Mouse (Mus musculus): ENCODE measurements around the gene Dnajc3. TPM values are rescaled to one million over a fixed set of nuclear protein-coding genes. Genes with fewer than 3 reads are reported as not detected.
A peak's percentile ranks its signal among the peaks of the same experiment; 100 is the strongest.

Gene Dnajc3
- polyA plus RNA-seq, 1 experiment from 2014 or later, result 21.9 TPM

- Histone ChIP-seq H3K4me1 (ENCODE audit: control insufficient read depth, insufficient read depth, low read length) (peaks cover 16% of the 10 kb centered on the region), H3K9me3 (ENCODE audit: control insufficient read depth, low read length) (no peaks in the 10 kb centered on the region), H3K9ac (replicated peaks; ENCODE audit: low read length) (peak overlapping the region; percentile 97; the same call in 1 of the 2 replicates), H3K36me3 (ENCODE audit: control insufficient read depth, insufficient read depth, low read length) (no peaks in the 10 kb centered on the region), H3K4me3 (replicated peaks; ENCODE audit: low read depth, low read length) (peak overlapping the region; percentile 99), H3K27ac (replicated peaks; ENCODE audit: low read depth, low read length) (0 out of 2 replicates have a peak overlapping the region, but pooled peaks have one; percentile 84), H3K4me2 (ENCODE audit: low read length) (peak overlapping the region; percentile 73), H3K27me3 (ENCODE audit: control insufficient read depth, insufficient read depth, low read length) (no peaks in the 10 kb centered on the region)
- no peak for DNase-seq
- ATAC-seq (ENCODE audit: low FRiP score, low TSS enrichment), result no peak
- WGBS, result 1% methylated on average over 7 of the region's 7 CpGs
Measured at GRCm38 (mm10) chr14:118938551-118938950, 775 bp downstream of the Dnajc3 start.

GRCm38 (mm10) chr14:118940796-118941495 lies 3.2 kb downstream of the Dnajc3 start:
- Histone ChIP-seq H3K36me3 (ENCODE audit: control insufficient read depth, insufficient read depth, low read length) (no peaks in the 10 kb centered on the region), H3K27ac (replicated peaks; ENCODE audit: low read depth, low read length) (no peak overlapping the region), H3K9ac (replicated peaks; ENCODE audit: low read length) (no peak overlapping the region), H3K27me3 (ENCODE audit: control insufficient read depth, insufficient read depth, low read length) (no peaks in the 10 kb centered on the region), H3K4me3 (replicated peaks; ENCODE audit: low read depth, low read length) (no peak overlapping the region), H3K4me2 (ENCODE audit: low read length) (no peak overlapping the region), H3K4me1 (ENCODE audit: control insufficient read depth, insufficient read depth, low read length) (peaks cover 16% of the 10 kb centered on the region), H3K9me3 (ENCODE audit: control insufficient read depth, low read length) (no peaks in the 10 kb centered on the region)
- WGBS, result 77% methylated on average over 4 of the region's 4 CpGs
- DNase-seq (no peak), ATAC-seq (ENCODE audit: low FRiP score, low TSS enrichment) (no peak)

- Histone ChIP-seq H3K4me3 (replicated peaks; ENCODE audit: low read depth, low read length) (no peak overlapping the region), H3K4me2 (ENCODE audit: low read length) (no peak overlapping the region), H3K27ac (replicated peaks; ENCODE audit: low read depth, low read length) (no peak overlapping the region), H3K36me3 (ENCODE audit: control insufficient read depth, insufficient read depth, low read length) (no peaks in the 10 kb centered on the region), H3K9ac (replicated peaks; ENCODE audit: low read length) (no peak overlapping the region; the same call in 1 of the 2 replicates), H3K27me3 (ENCODE audit: control insufficient read depth, insufficient read depth, low read length) (no peaks in the 10 kb centered on the region), H3K9me3 (ENCODE audit: control insufficient read depth, low read length) (no peaks in the 10 kb centered on the region), H3K4me1 (ENCODE audit: control insufficient read depth, insufficient read depth, low read length) (peaks cover 11% of the 10 kb centered on the region)
- WGBS, result 36% methylated on average over 12 of the region's 12 CpGs
- DNase-seq (no peak), ATAC-seq (ENCODE audit: low FRiP score, low TSS enrichment) (no peak)
Measured at GRCm38 (mm10) chr14:118942076-118942475, 4.3 kb downstream of the Dnajc3 start.

- Histone ChIP-seq H3K9me3 (ENCODE audit: control insufficient read depth, low read length) (no peaks in the 10 kb centered on the region), H3K4me3 (replicated peaks; ENCODE audit: low read depth, low read length) (no peak overlapping the region), H3K9ac (replicated peaks; ENCODE audit: low read length) (no peak overlapping the region), H3K4me2 (ENCODE audit: low read length) (no peak overlapping the region), H3K4me1 (ENCODE audit: control insufficient read depth, insufficient read depth, low read length) (no peaks in the 10 kb centered on the region), H3K27me3 (ENCODE audit: control insufficient read depth, insufficient read depth, low read length) (no peaks in the 10 kb centered on the region), H3K27ac (replicated peaks; ENCODE audit: low read depth, low read length) (no peak overlapping the region), H3K36me3 (ENCODE audit: control insufficient read depth, insufficient read depth, low read length) (no peaks in the 10 kb centered on the region)
- WGBS, result 92% methylated on average over 2 of the region's 2 CpGs
- DNase-seq (no peak), ATAC-seq (ENCODE audit: low FRiP score, low TSS enrichment) (no peak)
Measured at GRCm38 (mm10) chr14:118944702-118945101, 6.9 kb downstream of the Dnajc3 start.

- DNase-seq, result no peak
- no peak overlapping the region for H3K4me3 ChIP-seq (replicated peaks; ENCODE audit: low read depth, low read length)
- no peak overlapping the region for H3K4me2 ChIP-seq (ENCODE audit: low read length)
- no peak overlapping the region for H3K27ac ChIP-seq (replicated peaks; ENCODE audit: low read depth, low read length)
- H3K27me3 ChIP-seq (ENCODE audit: control insufficient read depth, insufficient read depth, low read length), result no peaks in the 10 kb centered on the region
- no peak for ATAC-seq (ENCODE audit: low FRiP score, low TSS enrichment)
- peaks cover 5% of the 10 kb centered on the region; the same call in 1 of the 2 replicates for H3K36me3 ChIP-seq (ENCODE audit: control insufficient read depth, insufficient read depth, low read length)
- H3K4me1 ChIP-seq (ENCODE audit: control insufficient read depth, insufficient read depth, low read length), result no peaks in the 10 kb centered on the region
- 96% methylated on average over 1 of the region's 1 CpGs for WGBS
- no peaks in the 10 kb centered on the region for H3K9me3 ChIP-seq (ENCODE audit: control insufficient read depth, low read length)
- H3K9ac ChIP-seq (replicated peaks; ENCODE audit: low read length), result no peak overlapping the region
Measured at GRCm38 (mm10) chr14:118948841-118949240, 11.1 kb downstream of the Dnajc3 start.

GRCm38 (mm10) chr14:118951912-118952583 lies 14.3 kb downstream of the Dnajc3 start:
- no peak overlapping the region for H3K4me2 ChIP-seq (ENCODE audit: low read length)
- H3K4me3 ChIP-seq (replicated peaks; ENCODE audit: low read depth, low read length), result no peak overlapping the region
- H3K9ac ChIP-seq (replicated peaks; ENCODE audit: low read length), result no peak overlapping the region
- H3K9me3 ChIP-seq (ENCODE audit: control insufficient read depth, low read length), result no peaks in the 10 kb centered on the region
- peaks cover 17% of the 10 kb centered on the region; the same call in 1 of the 2 replicates for H3K36me3 ChIP-seq (ENCODE audit: control insufficient read depth, insufficient read depth, low read length)
- H3K27me3 ChIP-seq (ENCODE audit: control insufficient read depth, insufficient read depth, low read length), result no peaks in the 10 kb centered on the region
- WGBS, result 93% methylated on average over 9 of the region's 9 CpGs
- no peak overlapping the region for H3K27ac ChIP-seq (replicated peaks; ENCODE audit: low read depth, low read length)
- H3K4me1 ChIP-seq (ENCODE audit: control insufficient read depth, insufficient read depth, low read length), result no peaks in the 10 kb centered on the region
- ATAC-seq (ENCODE audit: low FRiP score, low TSS enrichment) (no peak), DNase-seq (no peak)

- ATAC-seq (ENCODE audit: low FRiP score, low TSS enrichment) (no peak), DNase-seq (no peak)
- Histone ChIP-seq H3K27ac (replicated peaks; ENCODE audit: low read depth, low read length) (no peak overlapping the region), H3K4me1 (ENCODE audit: control insufficient read depth, insufficient read depth, low read length) (no peaks in the 10 kb centered on the region), H3K4me3 (replicated peaks; ENCODE audit: low read depth, low read length) (no peak overlapping the region), H3K9ac (replicated peaks; ENCODE audit: low read length) (no peak overlapping the region), H3K9me3 (ENCODE audit: control insufficient read depth, low read length) (no peaks in the 10 kb centered on the region), H3K27me3 (ENCODE audit: control insufficient read depth, insufficient read depth, low read length) (no peaks in the 10 kb centered on the region), H3K36me3 (ENCODE audit: control insufficient read depth, insufficient read depth, low read length) (peaks cover 53% of the 10 kb centered on the region), H3K4me2 (ENCODE audit: low read length) (no peak overlapping the region)
- 83% methylated on average over 3 of the region's 3 CpGs for WGBS
Measured at GRCm38 (mm10) chr14:118958010-118958409, 20.2 kb downstream of the Dnajc3 start.

GRCm38 (mm10) chr14:118965356-118966000 lies 27.7 kb downstream of the Dnajc3 start:
- Histone ChIP-seq H3K27ac (replicated peaks; ENCODE audit: low read depth, low read length) (no peak overlapping the region), H3K27me3 (ENCODE audit: control insufficient read depth, insufficient read depth, low read length) (no peaks in the 10 kb centered on the region), H3K36me3 (ENCODE audit: control insufficient read depth, insufficient read depth, low read length) (peaks cover 26% of the 10 kb centered on the region), H3K4me1 (ENCODE audit: control insufficient read depth, insufficient read depth, low read length) (no peaks in the 10 kb centered on the region), H3K9ac (replicated peaks; ENCODE audit: low read length) (no peak overlapping the region), H3K4me3 (replicated peaks; ENCODE audit: low read depth, low read length) (no peak overlapping the region), H3K4me2 (ENCODE audit: low read length) (no peak overlapping the region), H3K9me3 (ENCODE audit: control insufficient read depth, low read length) (no peaks in the 10 kb centered on the region)
- DNase-seq, result no peak
- no peak for ATAC-seq (ENCODE audit: low FRiP score, low TSS enrichment)
- WGBS, result 93% methylated on average over 4 of the region's 4 CpGs

Data from midbrain, embryonic 14.5 days (tissue).